Mouse (Mus musculus): ENCODE measurements around the gene Ttc25. TPM values are rescaled to one million over a fixed set of nuclear protein-coding genes. Genes with fewer than 3 reads are reported as not detected.

The Ttc25 gene
- polyA plus RNA-seq, 1 experiment from 2014 or later, result 1.1 TPM

- H3K4me1 ChIP-seq (ENCODE audit: insufficient read depth, low read length), result peaks cover 10% of the 10 kb centered on the region; the same call in 1 of the 2 replicates
- H3K9ac ChIP-seq (replicated peaks; ENCODE audit: low read length), result peak overlapping the region; percentile 57
- 31% methylated on average over 7 of the region's 7 CpGs for WGBS
- peak overlapping the region; percentile 43 for H3K4me3 ChIP-seq (ENCODE audit: low read length)
- H3K9me3 ChIP-seq (ENCODE audit: low read length), result no peaks in the 10 kb centered on the region
- H3K27me3 ChIP-seq (ENCODE audit: insufficient read depth, low read length), result no peaks in the 10 kb centered on the region
- no peak overlapping the region for H3K27ac ChIP-seq (ENCODE audit: low read length)
- ATAC-seq (ENCODE audit: low FRiP score, low TSS enrichment), result no peak; the same call in 1 of the 2 replicates
- H3K36me3 ChIP-seq (ENCODE audit: insufficient read depth, low read length), result no peaks in the 10 kb centered on the region
- peak overlapping the region; percentile 66 for H3K4me2 ChIP-seq (replicated peaks; ENCODE audit: low read depth, low read length)
Observed at GRCm38 (mm10) chr11:100545746-100546085, 309 bp downstream of the Ttc25 start.

- Histone ChIP-seq H3K9me3 (ENCODE audit: low read length) (no peaks in the 10 kb centered on the region), H3K27ac (ENCODE audit: low read length) (no peak overlapping the region), H3K4me3 (ENCODE audit: low read length) (no peak overlapping the region), H3K4me1 (ENCODE audit: insufficient read depth, low read length) (peaks cover 10% of the 10 kb centered on the region; the same call in 1 of the 2 replicates), H3K36me3 (ENCODE audit: insufficient read depth, low read length) (no peaks in the 10 kb centered on the region), H3K4me2 (replicated peaks; ENCODE audit: low read depth, low read length) (no peak overlapping the region), H3K27me3 (ENCODE audit: insufficient read depth, low read length) (no peaks in the 10 kb centered on the region), H3K9ac (replicated peaks; ENCODE audit: low read length) (no peak overlapping the region)
- 82% methylated on average over 6 of the region's 6 CpGs for WGBS
- no peak for ATAC-seq (ENCODE audit: low FRiP score, low TSS enrichment)
Observed at GRCm38 (mm10) chr11:100546955-100547354, 1.5 kb downstream of the Ttc25 start.

GRCm38 (mm10) chr11:100548141-100548540 lies 2.7 kb downstream of the Ttc25 start:
- Histone ChIP-seq H3K36me3 (ENCODE audit: insufficient read depth, low read length) (no peaks in the 10 kb centered on the region), H3K4me3 (ENCODE audit: low read length) (no peak overlapping the region), H3K4me2 (replicated peaks; ENCODE audit: low read depth, low read length) (no peak overlapping the region), H3K9ac (replicated peaks; ENCODE audit: low read length) (no peak overlapping the region), H3K4me1 (ENCODE audit: insufficient read depth, low read length) (peaks cover 10% of the 10 kb centered on the region; the same call in 1 of the 2 replicates), H3K9me3 (ENCODE audit: low read length) (no peaks in the 10 kb centered on the region), H3K27ac (ENCODE audit: low read length) (no peak overlapping the region), H3K27me3 (ENCODE audit: insufficient read depth, low read length) (no peaks in the 10 kb centered on the region)
- 77% methylated on average over 6 of the region's 6 CpGs for WGBS
- no peak for ATAC-seq (ENCODE audit: low FRiP score, low TSS enrichment)

- no peak for ATAC-seq (ENCODE audit: low FRiP score, low TSS enrichment)
- Histone ChIP-seq H3K4me1 (ENCODE audit: insufficient read depth, low read length) (peaks cover 10% of the 10 kb centered on the region; the same call in 1 of the 2 replicates), H3K4me2 (replicated peaks; ENCODE audit: low read depth, low read length) (no peak overlapping the region), H3K4me3 (ENCODE audit: low read length) (no peak overlapping the region), H3K9me3 (ENCODE audit: low read length) (no peaks in the 10 kb centered on the region), H3K9ac (replicated peaks; ENCODE audit: low read length) (no peak overlapping the region), H3K27ac (ENCODE audit: low read length) (no peak overlapping the region), H3K36me3 (ENCODE audit: insufficient read depth, low read length) (no peaks in the 10 kb centered on the region), H3K27me3 (ENCODE audit: insufficient read depth, low read length) (no peaks in the 10 kb centered on the region)
- 77% methylated on average over 8 of the region's 8 CpGs for WGBS
Observed at GRCm38 (mm10) chr11:100549466-100549865, 4.1 kb downstream of the Ttc25 start.

GRCm38 (mm10) chr11:100550101-100550500 lies 4.7 kb downstream of the Ttc25 start:
- no peaks in the 10 kb centered on the region for H3K9me3 ChIP-seq (ENCODE audit: low read length)
- no peak overlapping the region for H3K27ac ChIP-seq (ENCODE audit: low read length)
- no peaks in the 10 kb centered on the region for H3K36me3 ChIP-seq (ENCODE audit: insufficient read depth, low read length)
- H3K4me1 ChIP-seq (ENCODE audit: insufficient read depth, low read length), result peaks cover 6% of the 10 kb centered on the region; the same call in 1 of the 2 replicates
- no peaks in the 10 kb centered on the region for H3K27me3 ChIP-seq (ENCODE audit: insufficient read depth, low read length)
- H3K9ac ChIP-seq (replicated peaks; ENCODE audit: low read length), result no peak overlapping the region
- no peak overlapping the region for H3K4me2 ChIP-seq (replicated peaks; ENCODE audit: low read depth, low read length)
- WGBS, result 69% methylated on average over 6 of the region's 6 CpGs
- no peak overlapping the region for H3K4me3 ChIP-seq (ENCODE audit: low read length)
- no peak for ATAC-seq (ENCODE audit: low FRiP score, low TSS enrichment)

GRCm38 (mm10) chr11:100552842-100553241 lies 7.4 kb downstream of the Ttc25 start:
- H3K9me3 ChIP-seq (ENCODE audit: low read length), result no peaks in the 10 kb centered on the region
- no peak overlapping the region for H3K27ac ChIP-seq (ENCODE audit: low read length)
- no peak overlapping the region for H3K9ac ChIP-seq (replicated peaks; ENCODE audit: low read length)
- no peaks in the 10 kb centered on the region for H3K4me1 ChIP-seq (ENCODE audit: insufficient read depth, low read length)
- H3K36me3 ChIP-seq (ENCODE audit: insufficient read depth, low read length), result no peaks in the 10 kb centered on the region
- ATAC-seq (ENCODE audit: low FRiP score, low TSS enrichment), result no peak
- H3K4me2 ChIP-seq (replicated peaks; ENCODE audit: low read depth, low read length), result no peak overlapping the region
- H3K4me3 ChIP-seq (ENCODE audit: low read length), result no peak overlapping the region
- WGBS, result 84% methylated on average over 4 of the region's 4 CpGs
- no peaks in the 10 kb centered on the region for H3K27me3 ChIP-seq (ENCODE audit: insufficient read depth, low read length)

GRCm38 (mm10) chr11:100555583-100555982 lies 10.2 kb downstream of the Ttc25 start:
- 23% methylated on average over 11 of the region's 11 CpGs for WGBS
- H3K4me2 ChIP-seq (replicated peaks; ENCODE audit: low read depth, low read length), result peak overlapping the region; percentile 44; the same call in 1 of the 2 replicates
- no peak overlapping the region for H3K27ac ChIP-seq (ENCODE audit: low read length)
- H3K36me3 ChIP-seq (ENCODE audit: insufficient read depth, low read length), result no peaks in the 10 kb centered on the region
- H3K4me1 ChIP-seq (ENCODE audit: insufficient read depth, low read length), result no peaks in the 10 kb centered on the region
- ATAC-seq (ENCODE audit: low FRiP score, low TSS enrichment), result peak; percentile 85
- H3K9ac ChIP-seq (replicated peaks; ENCODE audit: low read length), result peak overlapping the region; percentile 56
- H3K27me3 ChIP-seq (ENCODE audit: insufficient read depth, low read length), result no peaks in the 10 kb centered on the region
- no peaks in the 10 kb centered on the region for H3K9me3 ChIP-seq (ENCODE audit: low read length)
- peak overlapping the region; percentile 26 for H3K4me3 ChIP-seq (ENCODE audit: low read length)

GRCm38 (mm10) chr11:100557563-100557962 lies 12.2 kb downstream of the Ttc25 start:
- ATAC-seq (ENCODE audit: low FRiP score, low TSS enrichment), result no peak
- H3K4me2 ChIP-seq (replicated peaks; ENCODE audit: low read depth, low read length), result no peak overlapping the region
- H3K27me3 ChIP-seq (ENCODE audit: insufficient read depth, low read length), result no peaks in the 10 kb centered on the region
- no peaks in the 10 kb centered on the region for H3K4me1 ChIP-seq (ENCODE audit: insufficient read depth, low read length)
- H3K27ac ChIP-seq (ENCODE audit: low read length), result no peak overlapping the region
- no peak overlapping the region for H3K4me3 ChIP-seq (ENCODE audit: low read length)
- H3K9ac ChIP-seq (replicated peaks; ENCODE audit: low read length), result no peak overlapping the region
- H3K9me3 ChIP-seq (ENCODE audit: low read length), result no peaks in the 10 kb centered on the region
- H3K36me3 ChIP-seq (ENCODE audit: insufficient read depth, low read length), result no peaks in the 10 kb centered on the region
- WGBS, result 62% methylated on average over 3 of the region's 3 CpGs

GRCm38 (mm10) chr11:100559476-100559875 lies 14.1 kb downstream of the Ttc25 start:
- WGBS, result 48% methylated on average over 7 of the region's 7 CpGs
- no peak for ATAC-seq (ENCODE audit: low FRiP score, low TSS enrichment)

GRCm38 (mm10) chr11:100561748-100562147 lies 16.3 kb downstream of the Ttc25 start:
- ATAC-seq (ENCODE audit: low FRiP score, low TSS enrichment), result no peak
- 55% methylated on average over 5 of the region's 5 CpGs for WGBS
- no peak overlapping the region for H3K9ac ChIP-seq (replicated peaks; ENCODE audit: low read length)

More at GRCm38 (mm10) chr11:100559476-100559875, 14.1 kb downstream of the Ttc25 start:
- H3K36me3 ChIP-seq (ENCODE audit: insufficient read depth, low read length), result no peaks in the 10 kb centered on the region
- H3K4me3 ChIP-seq (ENCODE audit: low read length), result no peak overlapping the region
- H3K27ac ChIP-seq (ENCODE audit: low read length), result no peak overlapping the region
- H3K4me1 ChIP-seq (ENCODE audit: insufficient read depth, low read length), result no peaks in the 10 kb centered on the region
- no peak overlapping the region for H3K9ac ChIP-seq (replicated peaks; ENCODE audit: low read length)
- H3K27me3 ChIP-seq (ENCODE audit: insufficient read depth, low read length), result no peaks in the 10 kb centered on the region
- H3K9me3 ChIP-seq (ENCODE audit: low read length), result no peaks in the 10 kb centered on the region
- no peak overlapping the region for H3K4me2 ChIP-seq (replicated peaks; ENCODE audit: low read depth, low read length)

More at GRCm38 (mm10) chr11:100561748-100562147, 16.3 kb downstream of the Ttc25 start:
- Histone ChIP-seq H3K27me3 (ENCODE audit: insufficient read depth, low read length) (no peaks in the 10 kb centered on the region), H3K36me3 (ENCODE audit: insufficient read depth, low read length) (no peaks in the 10 kb centered on the region), H3K4me2 (replicated peaks; ENCODE audit: low read depth, low read length) (no peak overlapping the region), H3K4me3 (ENCODE audit: low read length) (no peak overlapping the region), H3K27ac (ENCODE audit: low read length) (no peak overlapping the region), H3K4me1 (ENCODE audit: insufficient read depth, low read length) (no peaks in the 10 kb centered on the region), H3K9me3 (ENCODE audit: low read length) (no peaks in the 10 kb centered on the region)
